Mouse (Mus musculus): ENCODE measurements around the gene Kcna6. TPM values are rescaled to one million over a fixed set of nuclear protein-coding genes. Genes with fewer than 3 reads are reported as not detected.

The Kcna6 gene
- total RNA-seq, 2 experiments from 2014 or later: 47.3 to 48.4 TPM

DNA sequence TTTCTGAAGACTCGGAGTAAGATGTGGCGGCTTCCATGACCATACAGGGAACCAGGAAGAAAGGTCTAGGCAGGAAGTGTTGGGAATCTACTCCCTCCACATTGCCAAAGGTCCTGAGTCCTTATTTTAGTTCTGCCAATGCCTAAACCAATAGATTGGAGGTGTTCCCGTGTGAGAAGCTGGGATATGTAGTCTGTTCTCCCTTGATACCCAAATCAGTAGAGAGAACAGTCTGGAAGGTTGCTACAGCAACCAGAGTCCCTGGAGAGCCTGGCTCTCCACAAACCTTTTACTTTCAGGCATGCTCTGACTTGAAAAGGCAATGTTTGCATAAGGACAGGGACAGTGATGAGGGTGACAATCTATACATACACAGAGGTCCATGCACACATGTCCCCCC, 4.7 kb downstream of the Kcna6 start:
- DNase-seq: no peak

DNA sequence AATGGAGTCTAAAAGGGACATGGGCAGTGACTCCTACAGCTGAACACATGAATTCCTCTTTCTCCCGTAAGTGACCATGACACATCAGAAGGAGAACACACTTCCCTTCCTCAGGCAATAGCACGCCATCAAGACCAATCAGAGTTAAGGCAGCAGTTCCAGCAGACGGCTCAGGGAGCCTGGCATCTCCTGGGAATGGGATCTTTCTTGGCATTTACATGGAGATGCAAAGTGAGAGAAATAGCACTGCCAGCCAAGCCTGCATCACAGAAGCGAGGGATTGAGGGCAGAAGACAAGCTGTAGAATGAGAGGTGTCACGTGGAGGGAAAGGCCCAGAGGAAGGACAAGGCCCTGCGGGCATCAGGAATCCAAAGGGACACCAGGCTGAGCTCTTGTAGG, 7.8 kb downstream of the Kcna6 start:
- no peak for DNase-seq

DNA sequence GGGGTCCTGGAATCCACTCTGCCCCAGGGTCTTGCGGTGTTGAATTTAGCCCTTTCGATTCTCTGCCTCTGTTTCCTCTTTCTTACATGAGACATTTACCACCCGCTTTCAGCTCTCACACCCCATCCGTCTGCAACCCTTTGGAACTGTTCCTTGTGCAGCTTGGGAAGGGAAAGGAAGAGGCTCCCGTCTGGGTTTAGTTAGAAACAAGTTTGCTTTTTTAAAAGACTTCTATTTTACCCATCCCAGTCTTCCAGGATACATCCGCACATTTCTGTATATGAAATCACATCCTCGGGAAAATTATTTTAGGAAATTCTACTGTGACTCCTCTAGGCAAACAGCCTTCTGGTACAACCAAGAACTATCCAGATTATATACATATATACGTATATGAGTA, 11.7 kb downstream of the Kcna6 start:
- no peak for DNase-seq

DNA sequence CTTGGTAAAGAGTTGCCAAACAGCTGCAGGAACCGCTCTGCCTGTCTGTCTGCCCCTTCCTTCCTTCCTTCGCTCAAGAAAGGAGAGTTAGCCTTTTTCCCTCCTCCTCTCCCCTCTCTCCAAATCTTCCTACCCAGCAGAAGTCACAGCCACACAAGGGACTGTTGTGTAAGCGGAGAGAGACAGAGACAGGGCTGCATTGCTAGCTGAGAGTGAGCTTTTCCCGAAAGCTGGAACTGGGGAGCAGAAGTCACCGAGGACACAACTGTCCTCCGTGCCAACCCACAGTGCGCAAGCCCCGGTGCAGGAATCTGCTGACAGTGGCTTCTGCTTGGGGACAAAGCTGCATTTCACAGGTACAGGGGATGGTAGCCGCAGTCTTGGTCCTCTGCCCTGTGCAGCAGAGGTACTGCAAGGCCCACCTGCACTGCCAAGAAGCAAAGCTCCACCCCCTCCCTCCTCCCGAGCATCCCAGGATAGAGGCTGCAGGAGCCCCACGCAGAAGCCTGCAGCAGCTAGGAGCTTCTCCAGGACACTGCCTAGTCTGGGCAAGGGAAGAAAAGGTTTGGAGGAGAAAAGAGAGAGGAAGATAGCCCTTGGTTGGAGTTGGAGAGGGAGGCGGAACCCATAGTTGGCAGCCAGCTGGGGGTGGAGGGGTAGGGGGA, 21.9 kb downstream of the Kcna6 start:
- DNase-seq: no peak

DNA sequence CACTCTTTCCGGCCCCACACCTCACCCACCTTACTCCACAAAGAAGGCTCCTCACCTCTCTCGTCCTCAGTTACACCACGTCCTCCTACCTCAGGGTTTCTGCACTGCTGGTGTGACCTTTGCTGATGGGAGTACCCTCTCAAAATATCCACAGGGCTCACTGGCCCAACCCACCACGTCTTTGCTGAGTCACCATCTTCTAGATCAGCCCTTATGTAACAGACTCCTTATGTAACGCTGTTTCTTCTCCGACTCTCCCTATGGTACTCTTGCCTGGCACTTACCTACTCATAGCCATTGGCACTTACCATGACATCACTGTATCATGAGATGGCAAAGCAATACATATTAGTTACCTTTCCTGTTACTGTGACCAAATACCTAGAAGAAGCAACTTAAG, 27.9 kb downstream of the Kcna6 start:
- DNase-seq: no peak

DNA sequence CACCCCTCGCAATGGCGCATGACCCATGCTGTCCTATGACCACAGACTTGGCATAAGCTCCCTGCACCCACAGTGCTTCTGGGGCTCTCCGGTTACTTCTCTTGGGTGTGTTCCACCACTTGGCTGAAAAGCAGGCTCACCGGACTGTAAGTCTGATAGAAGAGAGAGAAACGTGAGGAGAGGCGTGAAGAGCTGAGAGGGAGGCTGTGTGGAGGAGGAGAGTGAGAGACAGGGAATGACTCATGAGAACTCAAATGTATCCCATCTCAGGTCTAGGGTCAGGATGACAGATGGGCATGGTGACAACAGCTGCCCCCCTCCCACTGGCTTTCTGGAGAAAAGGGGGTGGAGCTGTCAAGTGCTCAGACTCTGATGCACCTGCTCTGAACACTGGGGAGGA, 34.5 kb downstream of the Kcna6 start:
- peak in 1 of 2 experiments; percentile 38 for DNase-seq

DNA sequence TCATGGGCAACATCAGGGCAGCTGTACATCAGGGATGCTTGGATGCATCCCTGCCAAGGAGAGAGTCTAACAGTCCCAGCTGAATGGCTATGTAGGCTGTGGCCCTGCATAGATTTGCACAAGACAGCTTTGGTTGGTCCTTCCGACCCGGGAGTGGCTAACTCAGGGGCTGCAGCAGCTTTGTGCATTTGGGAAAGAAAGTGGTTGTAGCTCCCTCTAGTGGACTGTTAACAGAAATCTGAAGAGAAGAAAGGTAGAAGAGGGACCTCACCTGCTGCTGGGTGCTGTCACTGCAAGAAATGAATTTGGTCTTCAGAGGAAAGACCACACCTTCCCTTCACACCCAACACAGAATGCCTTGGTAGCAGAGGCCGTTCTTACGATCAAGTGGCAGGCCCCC, 36.0 kb downstream of the Kcna6 start:
- no peak for DNase-seq

DNA sequence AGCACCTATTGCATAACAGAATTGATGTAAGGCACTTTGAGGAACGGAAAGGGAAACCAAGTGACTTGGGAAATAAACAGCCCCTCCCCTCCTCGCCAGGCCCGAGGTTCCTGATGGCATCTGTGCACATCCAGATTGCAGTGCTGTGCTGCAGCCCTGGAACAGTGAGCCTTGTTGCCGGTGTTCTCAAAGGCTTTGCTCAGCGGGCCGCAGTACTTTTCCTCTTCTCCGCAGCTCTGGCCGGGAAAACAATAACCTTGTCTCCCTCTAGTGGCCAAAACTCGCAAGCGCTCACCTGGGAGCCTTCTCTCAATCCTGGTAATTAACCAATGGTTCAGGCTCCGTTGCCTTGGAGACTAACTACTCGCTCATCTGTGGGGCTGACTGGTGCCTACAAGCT, 38.4 kb downstream of the Kcna6 start:
- peak; percentile 90 to 92 for DNase-seq

DNA sequence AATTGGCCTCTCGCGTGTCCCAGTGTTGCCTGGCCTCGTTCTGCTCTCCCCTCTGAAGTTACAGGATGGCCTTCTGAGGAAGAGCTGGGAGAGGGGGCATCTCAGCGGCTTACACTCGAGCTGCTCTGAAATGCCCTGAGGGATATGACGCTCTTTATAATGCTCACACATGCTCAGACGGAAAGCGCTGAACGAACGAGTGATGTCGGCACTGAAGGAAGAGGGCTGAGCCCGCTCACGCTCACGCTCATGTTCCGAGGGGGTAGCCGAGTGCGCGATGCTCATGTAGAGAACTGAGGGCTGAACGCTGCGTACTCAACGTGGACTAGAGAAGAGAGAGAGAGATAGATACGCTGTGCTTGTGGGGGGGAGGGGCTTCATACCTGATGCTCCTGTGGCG, 39.3 kb downstream of the Kcna6 start:
- DNase-seq: no peak

DNA sequence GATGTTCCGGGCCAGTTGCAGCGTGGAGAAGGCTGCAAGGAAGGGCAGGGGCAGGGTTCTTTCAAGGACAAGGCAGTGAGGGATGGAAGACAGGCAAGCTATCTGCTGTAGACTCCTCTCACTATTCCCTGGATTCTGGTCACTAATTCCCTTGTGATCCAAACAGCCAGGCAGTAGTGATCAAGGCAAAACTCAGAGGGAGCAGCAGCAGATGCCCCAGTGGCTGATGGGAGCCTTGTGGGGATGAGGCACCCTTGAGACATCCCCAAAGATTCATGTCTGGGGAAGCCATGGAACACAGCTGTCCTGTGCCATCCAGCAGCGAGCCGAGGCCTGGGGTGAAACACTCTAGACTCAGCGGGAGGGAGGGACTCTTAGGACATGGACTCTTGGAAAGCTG, 40.5 kb downstream of the Kcna6 start:
- DNase-seq: no peak

DNA sequence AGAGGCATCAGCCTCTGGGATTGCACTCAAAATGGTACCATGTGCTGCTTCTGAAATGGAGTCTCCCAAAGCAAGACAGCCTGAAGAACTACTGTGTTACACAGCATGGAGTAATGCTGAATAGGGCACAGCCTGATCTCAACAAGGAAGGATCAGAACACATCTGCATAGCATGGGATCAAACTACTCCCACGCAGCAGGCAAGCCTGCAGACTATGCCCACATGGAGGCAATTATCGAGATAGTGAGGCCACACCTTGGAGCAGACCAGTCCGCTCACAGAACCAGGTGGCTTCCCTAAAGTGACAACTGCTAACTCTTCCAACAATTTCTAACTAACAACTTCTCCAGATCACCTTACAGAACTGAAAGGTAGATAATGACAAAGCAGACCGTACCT, 53.4 kb downstream of the Kcna6 start:
- no peak for DNase-seq

DNA sequence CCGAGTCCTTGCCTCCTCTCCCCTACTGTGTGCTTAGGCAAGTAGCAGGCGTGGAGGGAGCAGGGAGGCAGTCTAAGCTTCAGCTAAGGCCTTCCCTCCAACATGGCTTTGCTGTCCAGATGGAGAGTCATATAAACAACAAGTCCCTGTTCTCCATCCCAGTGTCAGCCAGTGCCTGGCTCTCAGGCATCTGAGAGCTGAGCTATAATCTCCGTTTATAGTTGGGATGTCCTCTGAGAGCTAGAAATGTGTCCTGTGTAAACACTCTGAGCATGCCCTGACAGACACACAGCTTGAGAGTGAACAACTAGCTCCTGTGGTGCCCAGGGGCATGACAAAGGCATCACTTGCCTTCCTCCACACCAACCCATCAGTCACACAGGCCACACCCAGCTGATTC, 55.3 kb downstream of the Kcna6 start:
- no peak for DNase-seq

DNA sequence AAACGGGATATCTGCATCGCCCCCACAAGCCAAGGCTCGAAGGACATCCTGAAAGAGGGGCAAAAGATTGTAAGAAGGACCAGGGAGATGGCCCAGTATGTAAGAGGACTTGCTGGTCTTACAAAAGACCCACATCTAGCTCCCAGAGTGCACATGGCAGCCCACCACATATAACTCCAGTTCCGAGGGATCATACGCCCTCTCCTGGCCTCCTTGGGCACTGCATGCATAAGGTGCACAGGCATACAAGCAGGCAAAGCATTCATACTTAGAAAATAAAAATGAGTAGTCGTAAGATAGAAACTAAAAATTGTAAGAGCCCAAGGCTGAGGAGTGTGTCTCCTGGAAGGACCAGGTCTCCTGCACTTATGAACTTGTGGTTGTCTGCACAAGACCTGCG, 61.5 kb downstream of the Kcna6 start:
- DNase-seq: no peak

DNA sequence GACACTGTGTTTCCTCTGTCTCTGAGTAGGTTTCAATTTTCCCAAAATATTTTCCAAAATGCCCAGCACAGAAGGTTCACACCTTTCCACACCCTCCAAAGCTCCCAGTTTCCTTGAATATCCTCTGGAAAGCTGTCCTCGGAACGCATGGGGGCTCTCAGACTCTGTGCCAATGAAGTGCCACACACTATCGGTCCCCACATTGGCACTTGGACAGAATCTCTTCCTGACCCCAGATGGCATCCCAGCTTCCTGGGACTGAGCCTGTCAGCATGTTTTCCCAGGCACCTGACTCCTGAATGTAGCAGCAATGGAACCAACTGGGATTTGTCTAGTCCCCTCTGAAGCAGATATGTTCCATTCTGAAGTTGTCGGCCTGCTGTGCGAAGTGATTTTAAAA, 73.5 kb downstream of the Kcna6 start:
- no peak for DNase-seq

DNA sequence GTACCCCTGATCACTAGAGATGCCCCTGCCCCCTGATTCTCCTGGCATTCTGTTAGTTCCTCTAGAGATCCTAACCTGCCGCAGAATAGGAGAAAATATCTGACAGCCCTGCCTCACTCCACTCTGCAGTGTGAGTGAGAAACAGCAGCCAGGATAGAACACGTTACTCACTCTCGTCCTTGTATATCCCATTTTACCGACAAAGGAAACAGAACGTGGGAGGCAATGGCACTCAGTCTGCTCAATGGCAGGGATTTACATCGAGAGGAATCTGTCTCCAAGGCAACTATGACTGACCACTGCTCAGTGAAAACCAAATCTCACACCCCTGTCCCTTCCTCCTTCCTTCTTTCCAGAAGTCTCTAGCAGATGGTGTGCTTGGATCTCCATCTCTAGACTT, 74.4 kb downstream of the Kcna6 start:
- DNase-seq: no peak

DNA sequence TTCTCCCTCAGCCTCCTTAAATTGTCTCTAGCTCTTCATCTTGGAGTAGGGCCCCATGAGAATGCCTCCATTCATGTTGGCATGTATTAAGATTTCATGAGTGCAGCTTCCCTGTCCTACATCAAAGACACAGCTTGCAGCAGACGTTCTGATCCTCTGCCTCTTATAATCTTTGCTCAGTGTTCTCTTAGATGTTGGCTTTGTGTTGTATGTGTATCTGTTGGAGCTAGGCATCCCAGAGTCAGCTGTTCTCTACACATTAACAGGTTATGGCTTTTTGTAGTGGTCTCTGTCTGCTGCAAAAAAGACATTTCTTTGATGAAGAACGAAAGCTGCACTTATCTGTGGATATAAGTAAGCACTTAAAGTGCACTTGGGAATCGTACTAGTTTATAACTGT, 75.9 kb downstream of the Kcna6 start:
- DNase-seq: no peak

Other genes with a start within 250 kb of the Kcna6 start
- gene Kcna5, start 205.3 kb downstream of the Kcna6 start, total RNA-seq (2021): 1 to 10 TPM; 1.3 to 1.6 TPM
- gene Kcna1, start 94.3 kb downstream of the Kcna6 start, total RNA-seq (2021): 100 to 1,000 TPM; 110 to 114 TPM
- 100 to 1,000 TPM; 146 to 148 TPM for gene Ndufa9, start 108.5 kb upstream of the Kcna6 start, total RNA-seq (2021)
- gene Akap3, start 112.4 kb upstream of the Kcna6 start, total RNA-seq (2021): not detected
- under 1 TPM; 0.18 to 0.32 TPM for gene Dyrk4, start 181.2 kb upstream of the Kcna6 start, total RNA-seq (2021)
- gene Rad51ap1, start 198.9 kb upstream of the Kcna6 start, total RNA-seq (2021): 1 to 10 TPM; 2.7 to 2.8 TPM
- 10 to 100 TPM; 45.7 to 46.1 TPM for gene D6Wsu163e, start 199.3 kb upstream of the Kcna6 start, total RNA-seq (2021)

Measured in layer of hippocampus, postnatal 36 days (tissue).